8 mouse cellular contexts compared by ENCODE assay signal in the genomic region with DNA sequence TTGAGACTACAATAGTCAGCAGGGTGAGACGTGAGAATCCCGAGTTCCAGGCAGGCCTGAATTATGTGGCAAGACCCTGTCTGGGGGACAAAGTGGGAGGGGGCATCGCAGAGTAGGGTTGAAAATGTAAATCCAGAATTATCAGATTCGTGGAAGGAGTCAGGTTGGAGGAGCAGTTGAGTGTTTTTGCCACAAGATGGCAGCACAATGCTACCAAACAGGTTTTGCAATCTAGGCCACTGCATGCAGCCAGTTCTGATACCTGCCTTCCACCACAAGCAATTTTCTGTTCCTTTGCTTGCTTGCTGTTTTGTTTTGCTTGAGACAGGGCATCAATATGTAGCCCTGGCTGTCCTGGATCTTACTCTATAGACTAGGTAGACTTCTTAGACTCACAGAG. TPM values are rescaled to one million over a fixed set of nuclear protein-coding genes. Genes with fewer than 3 reads are reported as not detected.
A peak's percentile ranks its signal among the peaks of the same experiment; 100 is the strongest.
DNase-seq lines count a peak whose midpoint lies in the region; ATAC-seq and TF ChIP-seq lines count a peak whose summit lies in the region.
"Had no signal": no experiment of that assay in that cellular context is flagged by ENCODE, and none has a peak within 500 bp of the region (broad histone marks: within the 10 kb centered on the region; RNA-seq: fewer than 3 reads in every experiment).

No protein-coding gene starts in this region.

- DNase-seq in MN1 (ENCODE audit: low spot score) = peak; percentile 75
- DNase-seq in hindbrain, embryonic 11.5 days (ENCODE audit: low spot score) = peak; percentile 86
- peak; percentile 45 to 77 for DNase-seq in layer of hippocampus, postnatal 25 days (ENCODE audit: extremely low spot score in 1 of 2, low spot score in 1 of 2)
- DNase-seq in right cerebral cortex, postnatal 25 days = peak; percentile 67

- no peak for TF ChIP-seq POLR2A in bone marrow macrophage, adult 2 months (IDR thresholded peaks at IDR 0.05; ENCODE audit: borderline replicate concordance, low read depth, low read length)

- ATAC-seq in erythroblast, adult 5-6 weeks (replicated peaks; ENCODE audit: low FRiP score, poor library complexity, severe bottlenecking) = peak; percentile 80
- ATAC-seq in hindbrain, embryonic 11.5 days (ENCODE audit: low FRiP score) = 0 out of 2 replicates have a peak, but pooled peaks have one; percentile 11
- ATAC-seq in megakaryocyte progenitor cell, adult 5-6 weeks (replicated peaks; ENCODE audit: poor library complexity) = peak; percentile 79

- no peaks in the 10 kb centered on the region for H3K27me3 ChIP-seq in hindbrain, embryonic 11.5 days (ENCODE audit: control insufficient read depth, insufficient read depth, low read length)
- H3K27me3 ChIP-seq: limb, embryonic 13.5 days had no signal

- 3% methylated on average over 4 of the region's 4 CpGs for WGBS in hindbrain, embryonic 11.5 days

- H3K27ac ChIP-seq in bone marrow macrophage, adult 2 months (ENCODE audit: insufficient read depth, low read depth, low read length) = no peak overlapping the region
- no peak overlapping the region for H3K27ac ChIP-seq in hindbrain, embryonic 11.5 days (ENCODE audit: low read depth, low read length)
- H3K27ac ChIP-seq: limb, embryonic 13.5 days had no signal

- no peak overlapping the region for H3K9ac ChIP-seq in hindbrain, embryonic 11.5 days (ENCODE audit: low read depth, low read length)
- H3K9ac ChIP-seq: limb, embryonic 13.5 days had no signal

- TF ChIP-seq CTCF in bone marrow macrophage, adult 2 months (IDR thresholded peaks at IDR 0.05; ENCODE audit: low read depth, low read length) = peak; percentile 58; the same call in 1 of the 2 replicates

- H3K9me3 ChIP-seq in hindbrain, embryonic 11.5 days (ENCODE audit: control insufficient read depth, low read length) = no peaks in the 10 kb centered on the region
- H3K9me3 ChIP-seq: limb, embryonic 13.5 days had no signal

- no peak overlapping the region for H3K4me3 ChIP-seq in bone marrow macrophage, adult 2 months (ENCODE audit: insufficient read depth, low read length)
- no peak overlapping the region for H3K4me3 ChIP-seq in hindbrain, embryonic 11.5 days (ENCODE audit: low read depth, low read length)
- H3K4me3 ChIP-seq: limb, embryonic 13.5 days had no signal

- H3K4me2 ChIP-seq in hindbrain, embryonic 11.5 days (replicated peaks; ENCODE audit: low read depth, low read length) = no peak overlapping the region
- H3K4me2 ChIP-seq: limb, embryonic 13.5 days had no signal

- H3K36me3 ChIP-seq in hindbrain, embryonic 11.5 days (ENCODE audit: control insufficient read depth, insufficient read depth, low read length) = 0 out of 2 replicates have a peak, but pooled peaks cover 2% of the 10 kb centered on the region

- H3K4me1 ChIP-seq in bone marrow macrophage, adult 2 months (ENCODE audit: control insufficient read depth, insufficient read depth, low read length) = no peaks in the 10 kb centered on the region
- H3K4me1 ChIP-seq in hindbrain, embryonic 11.5 days (replicated peaks; ENCODE audit: control insufficient read depth, insufficient read depth, low read length) = no peaks in the 10 kb centered on the region

RNA-seq across cellular contexts. Expression of gene Cox7a1, which starts 2.6 kb away (rescaled TPM):
- polyA plus RNA-seq in bone marrow macrophage, adult 2 months (2012; ENCODE audit: insufficient read depth, insufficient read length, missing spikeins) = 8.0 and 14.3 TPM in 2 replicates
- not detected in 2 replicates for total RNA-seq in erythroblast, adult 5-6 weeks (2015; ENCODE audit: low replicate concordance)
- total RNA-seq in erythroblast, adult 5-6 weeks (2017; ENCODE audit: low replicate concordance) = not detected in 2 replicates
- polyA plus RNA-seq in hindbrain, embryonic 11.5 days (2014; fragmentation: Nextera tagmentation; extraction: Ambion mirVana) = 4.3 and 4.5 TPM in 2 replicates
- 1 to 10 TPM; 2.8 to 5.0 TPM for total RNA-seq in layer of hippocampus, postnatal 25 days (2021)
- 0.98 TPM in 1 of 2 replicates, not detected in the other for total RNA-seq in megakaryocyte progenitor cell, adult 5-6 weeks (2015)
- total RNA-seq in megakaryocyte progenitor cell, adult 5-6 weeks (2017) = 3.3 and 7.0 TPM in 2 replicates

RNA-seq across cellular contexts. Expression of gene Zfp146, which starts 11.8 kb away (rescaled TPM):
- 19.9 and 22.9 TPM in 2 replicates for polyA plus RNA-seq in bone marrow macrophage, adult 2 months (2012; ENCODE audit: insufficient read depth, insufficient read length, missing spikeins)
- total RNA-seq in erythroblast, adult 5-6 weeks (2015; ENCODE audit: low replicate concordance) = 21.5 and 34.4 TPM in 2 replicates
- 30.3 and 56.9 TPM in 2 replicates for total RNA-seq in erythroblast, adult 5-6 weeks (2017; ENCODE audit: low replicate concordance)
- polyA plus RNA-seq in hindbrain, embryonic 11.5 days (2014; fragmentation: Nextera tagmentation; extraction: Ambion mirVana) = 16.3 and 26.1 TPM in 2 replicates
- 10 to 100 TPM; 49.2 to 50.2 TPM for total RNA-seq in layer of hippocampus, postnatal 25 days (2021)
- total RNA-seq in megakaryocyte progenitor cell, adult 5-6 weeks (2015) = 62.2 and 64.3 TPM in 2 replicates
- 88.0 and 101 TPM in 2 replicates for total RNA-seq in megakaryocyte progenitor cell, adult 5-6 weeks (2017)

RNA-seq across cellular contexts. Expression of gene Capns1, which starts 17.3 kb away (rescaled TPM):
- polyA plus RNA-seq in bone marrow macrophage, adult 2 months (2012; ENCODE audit: insufficient read depth, insufficient read length, missing spikeins) = 501 and 572 TPM in 2 replicates
- total RNA-seq in erythroblast, adult 5-6 weeks (2015; ENCODE audit: low replicate concordance) = 121 and 178 TPM in 2 replicates
- 60.6 and 91.3 TPM in 2 replicates for total RNA-seq in erythroblast, adult 5-6 weeks (2017; ENCODE audit: low replicate concordance)
- 56.3 and 64.0 TPM in 2 replicates for polyA plus RNA-seq in hindbrain, embryonic 11.5 days (2014; fragmentation: Nextera tagmentation; extraction: Ambion mirVana)
- total RNA-seq in layer of hippocampus, postnatal 25 days (2021) = 100 to 1,000 TPM; 206 to 218 TPM
- total RNA-seq in megakaryocyte progenitor cell, adult 5-6 weeks (2015) = 319 and 322 TPM in 2 replicates
- total RNA-seq in megakaryocyte progenitor cell, adult 5-6 weeks (2017) = 165 and 206 TPM in 2 replicates

RNA-seq across cellular contexts. Expression of gene Polr2i, which starts 50.4 kb away (rescaled TPM):
- 47.6 and 50.3 TPM in 2 replicates for polyA plus RNA-seq in bone marrow macrophage, adult 2 months (2012; ENCODE audit: insufficient read depth, insufficient read length, missing spikeins)
- total RNA-seq in erythroblast, adult 5-6 weeks (2015; ENCODE audit: low replicate concordance) = 9.8 and 22.1 TPM in 2 replicates
- total RNA-seq in erythroblast, adult 5-6 weeks (2017; ENCODE audit: low replicate concordance) = 11.0 and 12.6 TPM in 2 replicates
- polyA plus RNA-seq in hindbrain, embryonic 11.5 days (2014; fragmentation: Nextera tagmentation; extraction: Ambion mirVana) = 171 and 176 TPM in 2 replicates
- 10 to 100 TPM; 60.0 to 64.5 TPM for total RNA-seq in layer of hippocampus, postnatal 25 days (2021)
- total RNA-seq in megakaryocyte progenitor cell, adult 5-6 weeks (2015) = 75.7 and 78.4 TPM in 2 replicates
- total RNA-seq in megakaryocyte progenitor cell, adult 5-6 weeks (2017) = 60.6 and 69.9 TPM in 2 replicates

RNA-seq across cellular contexts. Expression of gene Tbcb, which starts 50.8 kb away (rescaled TPM):
- polyA plus RNA-seq in bone marrow macrophage, adult 2 months (2012; ENCODE audit: insufficient read depth, insufficient read length, missing spikeins) = 83.3 and 108 TPM in 2 replicates
- total RNA-seq in erythroblast, adult 5-6 weeks (2015; ENCODE audit: low replicate concordance) = 36.4 and 38.6 TPM in 2 replicates
- 6.3 and 11.7 TPM in 2 replicates for total RNA-seq in erythroblast, adult 5-6 weeks (2017; ENCODE audit: low replicate concordance)
- polyA plus RNA-seq in hindbrain, embryonic 11.5 days (2014; fragmentation: Nextera tagmentation; extraction: Ambion mirVana) = 278 and 293 TPM in 2 replicates
- total RNA-seq in layer of hippocampus, postnatal 25 days (2021) = 100 to 1,000 TPM; 115 to 136 TPM
- total RNA-seq in megakaryocyte progenitor cell, adult 5-6 weeks (2015) = 95.9 and 112 TPM in 2 replicates
- 27.6 and 37.1 TPM in 2 replicates for total RNA-seq in megakaryocyte progenitor cell, adult 5-6 weeks (2017)

Comparison
In these comparisons a context has a peak if more than half of its experiments do, and no peak if none do; other contexts are left out.
1. ATAC-seq: peak in every context shown above with its lines; median percentile 80 in erythroblast, adult 5-6 weeks; 79 in megakaryocyte progenitor cell, adult 5-6 weeks; 11 in hindbrain, embryonic 11.5 days.